Mouse (Mus musculus) E14TG2a.4 (cell line): Measurements from ENCODE around the gene Zc2hc1c.

ENCODE experiments used
- H3K27me3 ChIP-seq: 2 replicates; pipeline ENCODE4 v1.6.1; 2014; ENCODE audit warnings: low read length, control low read depth; ENCODE audit not compliant: insufficient read depth
- H3K36me3 ChIP-seq: 2 replicates; pipeline ENCODE4 v1.6.1; 2014; ENCODE audit warnings: low read length, control low read depth; ENCODE audit not compliant: insufficient read depth
- H3K4me1 ChIP-seq: replicated peaks from 2 replicates; pipeline ENCODE4 v1.6.1; 2014; ENCODE audit warnings: low read depth, low read length, control low read depth
- H3K4me3 ChIP-seq: replicated peaks from 2 replicates; pipeline ENCODE4 v1.5.1; 2014; ENCODE audit warnings: mild to moderate bottlenecking, low read length
- H3K9me3 ChIP-seq: 2 replicates; pipeline ENCODE4 v1.6.1; 2014; ENCODE audit warnings: low read length, control low read depth
- CTCF ChIP-seq: conservative IDR thresholded peaks from 2 replicates; pipeline ENCODE4 v1.5.1; 2014; ENCODE audit warnings: low read length
- NANOG ChIP-seq: IDR thresholded peaks from 2 replicates; pipeline ENCODE4 v1.6.1; 2014; ENCODE audit warnings: borderline replicate concordance, low read length, mixed read lengths
- POU5F1 ChIP-seq: IDR thresholded peaks from 2 replicates; pipeline ENCODE4 v1.6.1; 2014; ENCODE audit warnings: low read length, borderline replicate concordance

The Zc2hc1c gene

GRCm38 (mm10) chr12:85288486-85289156, at the start of gene Zc2hc1c:
Gene Zc2hc1c (plus strand): TSS chr12:85288591.
- TF ChIP-seq NANOG (no peak), CTCF (no peak)
- peaks cover 34% of the 10 kb centered on the region for H3K4me1 ChIP-seq
- no peaks in the 10 kb centered on the region for H3K9me3 ChIP-seq
- H3K27me3 ChIP-seq = peaks cover 27% of the 10 kb centered on the region
- peak within 1 kb of the TSS; percentile 80 for H3K4me3 ChIP-seq
- no peaks in the 10 kb centered on the region for H3K36me3 ChIP-seq

- Histone ChIP-seq H3K4me3 (no peak overlapping the region), H3K9me3 (peaks cover 23% of the 10 kb centered on the region), H3K27me3 (no peaks in the 10 kb centered on the region), H3K36me3 (peaks cover 50% of the 10 kb centered on the region), H3K4me1 (no peaks in the 10 kb centered on the region)
- TF ChIP-seq POU5F1 (no peak), NANOG (no peak)
Measured at GRCm38 (mm10) chr12:85252083-85252482, 36.3 kb upstream of the Zc2hc1c start.

- H3K36me3 ChIP-seq = peaks cover 60% of the 10 kb centered on the region
- peaks cover under 1% of the 10 kb centered on the region; the same call in 1 of the 2 replicates for H3K9me3 ChIP-seq
- TF ChIP-seq NANOG = no peak
- TF ChIP-seq POU5F1 = no peak
- no peak for TF ChIP-seq CTCF
- no peaks in the 10 kb centered on the region for H3K27me3 ChIP-seq
- no peak overlapping the region for H3K4me3 ChIP-seq
- no peaks in the 10 kb centered on the region for H3K4me1 ChIP-seq
Measured at GRCm38 (mm10) chr12:85256074-85256751, 32.2 kb upstream of the Zc2hc1c start.

- Histone ChIP-seq H3K36me3 (peaks cover 63% of the 10 kb centered on the region), H3K4me3 (no peak overlapping the region), H3K27me3 (no peaks in the 10 kb centered on the region), H3K4me1 (no peaks in the 10 kb centered on the region), H3K9me3 (no peaks in the 10 kb centered on the region)
- TF ChIP-seq NANOG (no peak), POU5F1 (no peak), CTCF (no peak)
Measured at GRCm38 (mm10) chr12:85257008-85257639, 31.3 kb upstream of the Zc2hc1c start.

GRCm38 (mm10) chr12:85262489-85262888, 25.9 kb upstream of the Zc2hc1c start:
- H3K36me3 ChIP-seq = peaks cover 88% of the 10 kb centered on the region
- H3K4me1 ChIP-seq = peaks cover 10% of the 10 kb centered on the region; the same call in 1 of the 2 replicates
- H3K27me3 ChIP-seq = no peaks in the 10 kb centered on the region
- no peak overlapping the region for H3K4me3 ChIP-seq
- no peak for TF ChIP-seq POU5F1
- TF ChIP-seq CTCF = no peak
- TF ChIP-seq NANOG = no peak
- no peaks in the 10 kb centered on the region for H3K9me3 ChIP-seq

- Histone ChIP-seq H3K9me3 (no peaks in the 10 kb centered on the region), H3K27me3 (no peaks in the 10 kb centered on the region), H3K4me1 (peaks cover 10% of the 10 kb centered on the region; the same call in 1 of the 2 replicates), H3K36me3 (peaks cover 87% of the 10 kb centered on the region), H3K4me3 (no peak overlapping the region)
- no peak for TF ChIP-seq CTCF
- no peak for TF ChIP-seq POU5F1
- no peak for TF ChIP-seq NANOG
Measured at GRCm38 (mm10) chr12:85263190-85263589, 25.2 kb upstream of the Zc2hc1c start.

GRCm38 (mm10) chr12:85264531-85264930, 23.9 kb upstream of the Zc2hc1c start:
- Histone ChIP-seq H3K4me1 (peaks cover 21% of the 10 kb centered on the region), H3K4me3 (no peak overlapping the region), H3K9me3 (no peaks in the 10 kb centered on the region), H3K27me3 (no peaks in the 10 kb centered on the region), H3K36me3 (peaks cover 85% of the 10 kb centered on the region)
- TF ChIP-seq POU5F1 = no peak
- no peak for TF ChIP-seq NANOG
- TF ChIP-seq CTCF = no peak

GRCm38 (mm10) chr12:85264940-85265339, 23.5 kb upstream of the Zc2hc1c start:
- no peaks in the 10 kb centered on the region for H3K9me3 ChIP-seq
- H3K27me3 ChIP-seq = no peaks in the 10 kb centered on the region
- H3K4me3 ChIP-seq = no peak overlapping the region
- TF ChIP-seq POU5F1 (no peak), CTCF (no peak), NANOG (no peak)
- H3K4me1 ChIP-seq = peaks cover 25% of the 10 kb centered on the region
- H3K36me3 ChIP-seq = peaks cover 82% of the 10 kb centered on the region

- no peak for TF ChIP-seq NANOG
- TF ChIP-seq POU5F1 = no peak
- no peak for TF ChIP-seq CTCF
- H3K36me3 ChIP-seq = peaks cover 69% of the 10 kb centered on the region
- H3K4me1 ChIP-seq = peaks cover 34% of the 10 kb centered on the region
- no peak overlapping the region for H3K4me3 ChIP-seq
- no peaks in the 10 kb centered on the region for H3K9me3 ChIP-seq
- no peaks in the 10 kb centered on the region for H3K27me3 ChIP-seq
Measured at GRCm38 (mm10) chr12:85266248-85266647, 22.1 kb upstream of the Zc2hc1c start.
